Mouse (Mus musculus): Measurements from ENCODE around the gene Rnf11.

DNA sequence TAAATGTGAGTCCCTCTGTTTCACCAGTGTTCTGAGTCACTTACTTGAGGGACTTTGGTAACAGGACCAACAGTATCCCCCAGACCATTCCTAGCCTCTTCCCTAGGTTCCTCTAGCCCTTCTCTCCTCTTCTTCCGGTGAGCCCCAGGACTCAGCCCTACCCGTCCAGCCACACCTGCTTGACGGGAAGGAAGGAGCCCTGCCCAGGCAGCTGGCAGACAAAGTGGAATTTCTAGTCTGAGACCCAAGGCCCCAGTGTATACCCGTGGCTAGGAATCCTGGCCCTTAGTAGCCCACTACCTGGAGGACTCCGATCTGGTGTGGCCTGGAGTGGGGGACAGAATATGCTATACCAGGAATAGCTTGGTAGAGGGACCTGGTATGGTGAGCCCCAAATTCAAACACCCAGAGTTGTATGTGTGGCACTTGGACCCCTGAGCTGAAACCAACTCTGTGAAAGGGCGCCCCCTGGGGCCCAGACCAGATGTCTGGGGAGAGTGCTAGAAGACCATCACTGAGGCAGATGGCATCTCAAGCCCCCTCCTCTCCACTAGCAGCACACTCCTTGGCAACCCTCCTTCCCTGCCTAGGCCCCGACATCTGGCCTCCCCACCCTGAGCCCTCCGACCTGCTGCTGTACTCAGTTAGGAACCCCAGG lies 64.3 kb downstream of the Rnf11 start:
- TF ChIP-seq CTCF (IDR thresholded peaks at IDR 0.05; ENCODE audit: low read depth) (peak; percentile 52), EP300 (optimal IDR thresholded peaks at IDR 0.05) (peak; percentile 24)

All from stomach, postnatal 0 days (tissue).